Mouse (Mus musculus): ENCODE measurements around the gene Ehd4.

DNA sequence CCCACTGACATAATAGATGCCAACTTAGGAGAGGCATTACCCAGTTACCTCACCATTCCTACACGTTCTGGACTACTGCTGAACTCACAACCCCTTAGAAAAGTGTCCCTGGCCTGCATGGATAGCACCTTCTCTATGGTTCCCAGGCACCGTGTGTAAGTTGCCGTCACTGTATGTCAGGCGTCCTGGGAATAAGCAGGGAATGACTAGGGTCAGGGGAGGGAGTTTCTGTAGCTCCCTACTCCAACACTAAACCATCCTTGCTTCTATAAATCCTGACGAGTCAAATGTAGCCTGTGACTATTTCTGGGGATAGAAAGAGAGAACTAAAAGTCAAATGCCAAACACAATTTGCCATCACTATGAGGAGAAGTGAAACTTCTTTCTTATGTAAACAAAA, 17.1 kb downstream of the Ehd4 start:
- TF ChIP-seq USF2 (conservative IDR thresholded peaks at IDR 0.05; ENCODE audit: low read depth, low read length) (no peak), EP300 (IDR thresholded peaks at IDR 0.05; ENCODE audit: low read length) (no peak), CTCF (conservative IDR thresholded peaks at IDR 0.05 in 1 of 2, IDR thresholded peaks at IDR 0.05 in 1 of 2; ENCODE audit: low read depth in 2 of 2, low read length in 2 of 2) (no peak), ZMIZ1 (IDR thresholded peaks at IDR 0.05; ENCODE audit: low read depth, low read length) (no peak), NELFE (IDR thresholded peaks at IDR 0.05; ENCODE audit: low read depth, low read length) (no peak), POLR2A (IDR thresholded peaks at IDR 0.05; ENCODE audit: low read depth, low read length) (no peak), CHD2 (IDR thresholded peaks at IDR 0.05; ENCODE audit: low read length) (no peak), ZC3H11A (IDR thresholded peaks at IDR 0.05; ENCODE audit: low read depth, low read length) (no peak)

Data from CH12.LX (cell line).